Mouse (Mus musculus): ENCODE results near the gene Nck2. TPM values are rescaled to one million over a fixed set of nuclear protein-coding genes. Genes with fewer than 3 reads are reported as not detected.

Gene Nck2
- polyA plus RNA-seq, 2 experiments, result 8.4 to 9.0 TPM

GRCm38 (mm10) chr1:43445170-43446088 is 1.1 kb downstream of the Nck2 start:
- H3K9ac ChIP-seq (replicated peaks), result peak overlapping the region; percentile 84
- under 1% methylated on average over 82 of the region's 86 CpGs for WGBS (ENCODE audit: insufficient replicate concordance)
- H3K27ac ChIP-seq, result no peak overlapping the region
- peak; percentile 14; the same call in 1 of the 2 replicates for TF ChIP-seq CTCF (IDR thresholded peaks at IDR 0.05; ENCODE audit: low read depth)
- TF ChIP-seq EP300 (IDR thresholded peaks at IDR 0.05; ENCODE audit: low read depth), result no peak
- H3K4me2 ChIP-seq (ENCODE audit: low read depth), result peak overlapping the region; percentile 92
- H3K9me3 ChIP-seq (ENCODE audit: control insufficient read depth, low read length), result no peaks in the 10 kb centered on the region
- H3K4me1 ChIP-seq (replicated peaks; ENCODE audit: control insufficient read depth in 2 of 2, insufficient read depth in 2 of 2, low read length in 1 of 2), result peaks cover 20 to 30% of the 10 kb centered on the region in 2 experiments
- H3K27me3 ChIP-seq (ENCODE audit: control insufficient read depth, insufficient read depth, low read length), result no peaks in the 10 kb centered on the region
- H3K4me3 ChIP-seq (ENCODE audit: insufficient read depth in 1 of 2, low read depth in 2 of 2, low read length in 2 of 2), result peak overlapping the region; percentile 56 to 75
- peak; percentile 48 to 50 (median 49) for DNase-seq (ENCODE audit: low read depth in 3 of 3, low spot score in 3 of 3)
- ATAC-seq (ENCODE audit: insufficient read depth), result peak; percentile 90
- no peaks in the 10 kb centered on the region for H3K36me3 ChIP-seq (replicated peaks; ENCODE audit: control insufficient read depth, insufficient read depth, low read depth)

GRCm38 (mm10) chr1:43446089-43446533 is 1.7 kb downstream of the Nck2 start:
- H3K4me1 ChIP-seq (replicated peaks; ENCODE audit: control insufficient read depth in 2 of 2, insufficient read depth in 2 of 2, low read length in 1 of 2), result peaks cover 25 to 34% of the 10 kb centered on the region in 2 experiments

DNA sequence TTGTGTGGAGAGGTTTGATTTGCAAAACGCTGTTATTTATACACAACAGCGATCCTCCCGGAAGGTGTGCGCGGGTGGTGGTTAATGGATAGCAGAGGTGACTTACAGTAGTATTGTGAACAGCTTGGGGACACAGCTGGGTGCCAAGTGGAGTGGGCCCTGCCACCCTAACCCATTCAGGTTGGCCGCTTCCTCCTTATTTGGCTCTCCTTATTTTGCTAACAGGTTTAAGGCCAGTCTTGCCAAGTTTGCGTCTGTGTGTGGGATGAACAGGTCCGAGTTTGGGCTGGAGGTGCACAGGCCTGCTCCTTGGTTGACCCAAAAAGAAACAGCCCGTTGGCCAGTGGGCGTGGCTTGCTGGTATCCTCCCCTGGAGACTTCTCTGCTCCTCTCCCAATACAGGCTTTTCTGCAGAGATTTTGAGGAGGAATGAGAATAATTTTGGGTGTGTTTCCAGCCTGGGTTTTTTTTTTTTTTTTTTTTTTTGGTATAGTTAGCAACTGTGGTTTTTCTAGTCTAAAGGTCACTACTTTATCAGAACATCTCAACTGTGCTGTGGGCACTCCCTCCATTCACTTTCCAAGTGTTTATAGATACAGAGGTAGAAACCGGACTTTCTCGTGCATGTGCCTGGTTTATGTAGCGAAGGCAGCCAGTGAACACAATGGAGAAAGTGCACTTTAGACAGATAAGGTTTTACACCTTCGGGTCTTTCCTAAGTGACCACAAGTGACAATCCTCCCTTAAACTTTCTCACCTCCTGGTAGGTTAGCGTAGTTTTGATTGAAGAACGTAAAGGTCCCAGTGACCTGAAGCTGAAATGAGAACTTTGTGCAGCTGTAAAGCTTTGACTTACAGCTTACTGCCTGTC is 2.6 kb downstream of the Nck2 start:
- H3K4me2 ChIP-seq (ENCODE audit: low read depth), result peak overlapping the region; percentile 92
- H3K4me3 ChIP-seq (ENCODE audit: insufficient read depth in 1 of 2, low read depth in 2 of 2, low read length in 2 of 2), result peak overlapping the region; percentile 56 to 75
- DNase-seq (ENCODE audit: low read depth in 3 of 3, low spot score in 3 of 3) (peak; percentile 12 to 47 (median 37)), ATAC-seq (ENCODE audit: insufficient read depth) (no peak)
- 11% methylated on average over 16 of the region's 16 CpGs for WGBS (ENCODE audit: insufficient replicate concordance)
- no peak overlapping the region for H3K27ac ChIP-seq
- H3K27me3 ChIP-seq (ENCODE audit: control insufficient read depth, insufficient read depth, low read length), result no peaks in the 10 kb centered on the region
- no peak for TF ChIP-seq EP300 (IDR thresholded peaks at IDR 0.05; ENCODE audit: low read depth)
- TF ChIP-seq CTCF (IDR thresholded peaks at IDR 0.05; ENCODE audit: low read depth), result no peak
- H3K4me1 ChIP-seq (replicated peaks; ENCODE audit: control insufficient read depth in 2 of 2, insufficient read depth in 2 of 2, low read length in 1 of 2), result peaks cover 27 to 36% of the 10 kb centered on the region in 2 experiments
- peak overlapping the region; percentile 84 for H3K9ac ChIP-seq (replicated peaks)
- H3K36me3 ChIP-seq (replicated peaks; ENCODE audit: control insufficient read depth, insufficient read depth, low read depth), result no peaks in the 10 kb centered on the region
- no peaks in the 10 kb centered on the region for H3K9me3 ChIP-seq (ENCODE audit: control insufficient read depth, low read length)

More at GRCm38 (mm10) chr1:43446089-43446533, 1.7 kb downstream of the Nck2 start:
- Histone ChIP-seq H3K9ac (replicated peaks) (peak overlapping the region; percentile 84), H3K4me3 (ENCODE audit: insufficient read depth in 1 of 2, low read depth in 2 of 2, low read length in 2 of 2) (peak overlapping the region; percentile 56 to 75), H3K27me3 (ENCODE audit: control insufficient read depth, insufficient read depth, low read length) (no peaks in the 10 kb centered on the region), H3K36me3 (replicated peaks; ENCODE audit: control insufficient read depth, insufficient read depth, low read depth) (no peaks in the 10 kb centered on the region), H3K9me3 (ENCODE audit: control insufficient read depth, low read length) (no peaks in the 10 kb centered on the region), H3K27ac (peak overlapping the region; percentile 31), H3K4me2 (ENCODE audit: low read depth) (peak overlapping the region; percentile 92)
- DNase-seq (ENCODE audit: low read depth in 3 of 3, low spot score in 3 of 3) (peak; percentile 25 to 39 (median 35)), ATAC-seq (ENCODE audit: insufficient read depth) (peak; percentile 72)
- TF ChIP-seq EP300 (IDR thresholded peaks at IDR 0.05; ENCODE audit: low read depth) (no peak), CTCF (IDR thresholded peaks at IDR 0.05; ENCODE audit: low read depth) (0 out of 2 replicates have a peak, but pooled peaks have one; percentile 1)
- WGBS (ENCODE audit: insufficient replicate concordance), result under 1% methylated on average over 44 of the region's 44 CpGs

- H3K9ac ChIP-seq (replicated peaks), result no peak overlapping the region
- no peaks in the 10 kb centered on the region for H3K9me3 ChIP-seq (ENCODE audit: control insufficient read depth, low read length)
- H3K36me3 ChIP-seq (replicated peaks; ENCODE audit: control insufficient read depth, insufficient read depth, low read depth), result no peaks in the 10 kb centered on the region; the same call in 1 of the 2 replicates
- H3K4me3 ChIP-seq (ENCODE audit: insufficient read depth in 1 of 2, low read depth in 2 of 2, low read length in 2 of 2), result peak overlapping the region; percentile 18 to 75; a peak in 3 of 4 replicates
- H3K27ac ChIP-seq, result no peak overlapping the region
- peaks cover 30 to 36% of the 10 kb centered on the region in 2 experiments for H3K4me1 ChIP-seq (replicated peaks; ENCODE audit: control insufficient read depth in 2 of 2, insufficient read depth in 2 of 2, low read length in 1 of 2)
- H3K27me3 ChIP-seq (ENCODE audit: control insufficient read depth, insufficient read depth, low read length), result no peaks in the 10 kb centered on the region
- ATAC-seq (ENCODE audit: insufficient read depth) (no peak), DNase-seq (ENCODE audit: low read depth in 3 of 3, low spot score in 3 of 3) (no peak)
- TF ChIP-seq CTCF (IDR thresholded peaks at IDR 0.05; ENCODE audit: low read depth) (no peak), EP300 (IDR thresholded peaks at IDR 0.05; ENCODE audit: low read depth) (no peak)
- H3K4me2 ChIP-seq (ENCODE audit: low read depth), result peak overlapping the region; percentile 92
- 54% methylated on average over 9 of the region's 9 CpGs for WGBS (ENCODE audit: insufficient replicate concordance)
Observed at GRCm38 (mm10) chr1:43447602-43448287, 3.4 kb downstream of the Nck2 start.
